Mouse (Mus musculus) megakaryocyte progenitor cell, adult 5-6 weeks (primary cell): ENCODE results near the gene Fyttd1. TPM values are rescaled to one million over a fixed set of nuclear protein-coding genes. Genes with fewer than 3 reads are reported as not detected.
A peak's percentile ranks its signal among the peaks of the same experiment; 100 is the strongest.
"Not testable (repeated sequence)": the region's sequence is repeated elsewhere in the genome, so short reads cannot be mapped to it uniquely, and the experiment has no call there.

ENCODE experiments used
- ATAC-seq: replicated peaks from 2 replicates; pipeline ENCODE4 v1.8.0; 2016; ENCODE audit warnings: mild to moderate bottlenecking, moderate TSS enrichment, inconsistent platforms; ENCODE audit not compliant: poor library complexity
- total RNA-seq, 2 experiments: library from RNA; stranded (forward) in 1 of 2; stranded (reverse) in 1 of 2; fragments of 157-497, 149-512 nt in 1 of 2; fragments of 200-1000 nt in 1 of 2; gene quantifications; 2 replicates each; pipeline versions ENCODE4 v1.2.3 to v1.2.4; 2015 to 2017

Fyttd1 gene
- total RNA-seq (2015) (31.3 and 39.0 TPM in 2 replicates), total RNA-seq (2017) (51.3 and 70.4 TPM in 2 replicates)

DNA sequence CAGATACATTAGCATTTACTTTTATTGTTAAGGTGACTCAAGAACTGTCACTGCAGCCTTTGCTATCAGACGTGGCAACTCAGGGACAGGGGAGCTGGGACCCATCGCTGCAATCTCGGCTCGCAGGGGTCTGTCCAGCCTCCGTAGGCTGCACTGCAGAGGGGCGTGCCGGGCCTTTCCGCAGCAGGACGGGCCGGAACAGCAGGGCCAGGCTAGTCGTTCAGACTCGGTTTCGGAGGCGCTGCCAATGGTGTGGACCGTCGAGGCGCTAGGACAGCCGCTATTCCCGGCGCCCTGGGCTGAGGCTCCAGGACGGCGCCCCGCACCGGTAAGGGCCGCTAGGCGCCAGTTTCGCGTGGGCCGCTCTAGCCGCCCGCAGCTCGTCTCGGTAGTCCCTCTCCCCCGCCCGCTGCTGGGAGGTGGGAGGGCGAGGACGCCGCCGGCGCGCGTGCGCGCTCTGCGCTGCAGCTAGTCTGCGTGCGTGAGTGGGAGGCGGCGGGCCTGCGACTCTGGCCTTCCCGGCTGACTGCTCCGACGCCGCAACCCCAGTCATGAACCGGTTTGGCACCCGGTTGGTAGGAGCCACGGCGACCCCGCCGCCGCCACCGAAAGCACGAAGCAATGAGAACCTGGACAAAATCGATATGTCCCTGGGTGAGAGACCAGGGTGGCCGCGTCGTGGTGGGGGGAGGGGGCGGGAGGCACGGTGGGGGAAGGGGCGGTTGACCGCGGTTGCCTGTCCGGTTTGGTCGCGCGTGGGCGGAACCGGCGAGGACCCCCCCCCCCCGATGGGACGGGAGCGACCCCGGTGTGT lies at the start of gene Fyttd1, which contains the start of gene Rubcn:
Gene Fyttd1 (plus strand): TSS at position 158 of the 814 bp plus-strand sequence.
Gene Rubcn (minus strand): TSS at position 424 of the 814 bp plus-strand sequence.
- peak; percentile 97 for ATAC-seq

DNA sequence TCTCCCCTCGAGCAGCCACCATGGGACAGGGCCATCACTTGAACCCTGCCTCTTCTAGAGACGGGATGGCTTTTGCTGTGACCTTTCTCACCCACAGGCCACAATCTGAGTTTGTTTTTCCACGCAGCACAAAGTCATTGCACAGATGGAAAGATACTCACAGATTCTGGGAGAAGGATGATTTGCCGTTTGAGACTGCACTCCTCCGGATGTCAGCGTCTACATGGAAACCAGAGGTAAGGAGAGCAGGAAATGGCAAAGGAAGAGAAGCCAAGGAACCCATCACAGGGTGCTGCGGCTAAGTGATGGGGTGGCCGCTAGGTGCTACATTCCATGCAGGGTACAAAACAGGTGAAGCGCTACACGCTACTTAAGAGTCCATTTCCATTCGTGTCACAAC lies 48.2 kb upstream of the Fyttd1 start:
- no peak for ATAC-seq

DNA sequence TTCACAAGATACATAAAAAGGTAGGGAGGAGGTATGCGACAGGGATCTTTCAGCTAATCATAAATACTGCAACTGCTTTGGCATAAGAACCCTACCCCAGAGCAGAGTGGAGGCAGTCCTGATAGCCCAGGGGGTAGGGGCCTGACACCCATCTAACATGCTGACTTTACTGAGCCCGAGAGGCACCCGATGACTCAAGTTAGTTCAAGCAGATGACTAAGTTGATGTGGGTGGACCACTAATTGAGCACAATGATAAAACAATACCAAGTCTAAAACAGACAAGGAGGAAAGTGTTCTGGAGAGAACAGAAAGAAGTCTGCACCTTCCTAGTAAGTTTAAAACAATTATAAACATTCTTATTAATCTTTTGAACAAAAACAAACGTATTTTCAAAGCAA lies 45.8 kb upstream of the Fyttd1 start:
- no peak for ATAC-seq

DNA sequence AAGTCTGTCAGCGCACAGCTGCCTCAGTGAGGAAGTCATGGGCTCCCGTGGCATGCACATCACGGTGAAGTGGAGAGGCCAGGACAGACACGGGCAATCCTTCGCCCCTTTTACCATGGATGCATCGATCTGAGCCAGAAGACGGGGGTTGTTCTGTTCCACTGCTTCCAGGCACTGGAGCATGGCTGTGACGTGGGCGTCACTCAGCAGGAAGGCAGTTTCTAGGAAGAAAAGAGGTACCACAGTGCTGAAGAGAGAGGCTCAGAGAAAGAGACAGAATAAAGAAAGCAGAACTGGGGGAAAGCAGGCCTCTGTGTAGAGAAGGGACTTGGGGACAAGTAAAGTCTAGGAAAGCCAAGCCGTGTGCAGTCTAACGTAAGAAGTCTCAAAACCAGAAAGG lies 30.2 kb upstream of the Fyttd1 start:
- no peak for ATAC-seq

DNA sequence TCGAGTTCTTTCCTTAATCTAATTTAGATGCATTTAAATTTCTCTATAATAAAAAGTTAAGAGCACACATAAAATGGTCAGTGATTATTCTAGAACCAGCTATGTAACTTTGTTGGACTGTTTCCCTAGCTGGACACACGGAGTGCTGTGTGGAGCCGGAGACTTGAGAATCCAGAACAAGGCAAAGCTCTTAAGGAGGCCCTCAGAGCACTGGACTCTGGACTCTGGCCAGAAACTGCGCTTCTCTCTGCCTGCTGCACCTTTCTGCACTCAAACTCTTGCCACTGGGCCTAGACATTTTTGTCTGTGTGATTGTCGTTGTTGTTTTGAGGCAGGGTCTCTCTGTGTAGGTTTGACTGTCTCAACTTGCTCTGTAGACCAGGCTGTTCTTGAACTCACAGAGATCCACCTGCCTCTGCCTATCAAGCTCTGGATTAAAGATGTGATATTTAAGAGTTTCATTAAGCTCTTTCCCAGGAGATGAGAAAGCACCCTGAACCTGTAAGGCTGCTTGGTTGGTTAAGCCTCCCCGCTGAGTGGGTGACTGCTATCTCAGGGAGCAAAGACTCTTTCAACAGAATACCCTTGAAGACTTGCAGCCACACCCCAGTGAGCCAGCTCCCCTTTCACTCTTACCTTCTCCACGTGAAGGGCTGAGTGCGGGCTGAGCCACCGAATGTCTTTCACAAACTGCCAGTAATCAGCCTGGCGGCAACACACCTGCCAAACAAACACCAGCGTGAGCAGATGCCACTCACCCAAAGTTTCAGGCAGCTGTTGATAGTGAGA lies 28.1 kb upstream of the Fyttd1 start:
- no peak for ATAC-seq

DNA sequence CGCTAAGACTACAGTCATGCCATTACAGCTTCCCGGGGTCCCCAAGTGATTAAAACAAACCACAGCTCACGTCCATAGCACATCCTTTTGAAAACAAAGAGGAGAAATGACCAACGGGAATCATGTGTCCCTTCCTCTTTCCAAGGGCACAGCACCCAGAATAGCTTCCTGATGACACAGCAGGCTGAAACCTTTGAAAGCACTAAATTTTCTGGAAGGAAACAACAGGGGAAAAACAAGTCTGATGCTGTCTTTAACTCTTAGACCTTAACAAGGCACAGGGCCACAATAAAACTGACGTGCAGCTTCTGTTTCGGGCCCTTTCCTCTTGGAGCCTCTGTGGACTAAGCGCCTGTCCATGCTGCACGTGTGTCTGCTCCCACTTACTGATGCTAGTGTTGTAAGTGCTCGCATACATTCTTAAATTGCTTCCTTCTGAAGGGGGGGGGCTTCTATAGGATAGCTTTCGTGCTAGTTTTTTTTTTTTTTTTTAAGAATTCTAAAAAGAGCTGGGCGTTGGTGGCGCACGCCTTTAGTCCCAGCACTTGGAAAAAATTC lies 23.7 kb upstream of the Fyttd1 start:
- no peak for ATAC-seq

DNA sequence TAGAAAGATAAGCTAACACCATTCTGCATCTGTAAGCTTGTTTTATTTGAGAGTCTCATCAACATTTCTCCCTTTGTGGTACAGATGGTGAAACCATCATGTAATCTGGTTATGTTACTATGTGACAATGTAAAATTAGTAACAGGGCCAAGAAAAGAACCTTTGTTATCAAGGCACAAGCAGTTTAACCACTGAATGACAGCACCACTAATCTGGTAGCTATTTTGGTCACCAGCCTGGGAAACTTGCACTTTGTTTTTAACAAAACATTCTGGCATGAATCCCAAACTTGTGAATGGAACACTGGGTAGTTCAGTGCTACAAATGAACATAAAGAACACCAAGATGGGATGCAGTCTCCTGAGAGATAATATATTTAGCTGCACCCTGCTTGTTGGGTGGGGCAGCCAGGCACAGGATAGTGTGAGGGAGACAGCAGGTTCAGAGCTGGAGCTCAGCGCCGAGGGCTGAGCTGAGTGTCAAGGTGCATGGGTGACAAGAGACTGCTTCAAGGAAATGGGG lies 23.2 kb upstream of the Fyttd1 start:
- ATAC-seq = peak; percentile 75

DNA sequence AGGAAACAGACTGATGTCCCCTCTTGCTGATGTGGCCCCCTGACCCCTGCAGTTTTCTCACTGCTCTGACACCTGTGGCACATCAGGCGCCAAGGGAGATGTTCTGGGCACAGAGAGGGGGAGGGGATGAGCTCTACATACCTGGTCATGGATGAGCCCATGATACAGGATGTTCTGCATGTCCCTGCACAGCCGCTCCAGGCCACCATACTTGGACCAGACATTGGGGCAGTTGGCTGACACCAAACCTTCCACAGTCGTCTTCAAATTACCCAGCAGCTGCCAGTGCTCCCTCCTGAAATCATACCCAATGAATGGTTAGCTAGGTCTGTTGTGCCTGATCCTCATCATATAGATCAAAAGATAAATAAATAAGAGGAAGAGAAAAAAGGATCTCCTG lies 20.5 kb upstream of the Fyttd1 start:
- no peak for ATAC-seq

DNA sequence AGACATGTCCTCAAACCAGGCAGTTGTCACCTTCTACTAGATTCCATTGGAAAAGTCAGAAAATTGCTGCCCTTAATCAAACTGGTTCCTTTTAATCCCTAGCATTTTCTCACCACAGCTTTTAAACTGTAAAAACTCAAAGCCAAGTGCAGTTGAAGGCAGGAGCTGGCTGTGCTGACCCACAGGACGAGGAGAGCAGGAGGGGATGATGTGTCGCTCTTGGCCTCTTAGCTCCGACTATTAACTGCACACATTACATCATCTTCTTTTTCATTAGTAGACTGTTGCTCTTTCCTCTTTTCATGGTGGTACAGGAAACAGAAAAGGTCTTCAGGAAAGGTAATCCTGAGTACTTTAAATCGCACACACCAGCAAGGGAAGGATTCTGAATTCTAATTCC lies 18.9 kb upstream of the Fyttd1 start:
- no peak for ATAC-seq

DNA sequence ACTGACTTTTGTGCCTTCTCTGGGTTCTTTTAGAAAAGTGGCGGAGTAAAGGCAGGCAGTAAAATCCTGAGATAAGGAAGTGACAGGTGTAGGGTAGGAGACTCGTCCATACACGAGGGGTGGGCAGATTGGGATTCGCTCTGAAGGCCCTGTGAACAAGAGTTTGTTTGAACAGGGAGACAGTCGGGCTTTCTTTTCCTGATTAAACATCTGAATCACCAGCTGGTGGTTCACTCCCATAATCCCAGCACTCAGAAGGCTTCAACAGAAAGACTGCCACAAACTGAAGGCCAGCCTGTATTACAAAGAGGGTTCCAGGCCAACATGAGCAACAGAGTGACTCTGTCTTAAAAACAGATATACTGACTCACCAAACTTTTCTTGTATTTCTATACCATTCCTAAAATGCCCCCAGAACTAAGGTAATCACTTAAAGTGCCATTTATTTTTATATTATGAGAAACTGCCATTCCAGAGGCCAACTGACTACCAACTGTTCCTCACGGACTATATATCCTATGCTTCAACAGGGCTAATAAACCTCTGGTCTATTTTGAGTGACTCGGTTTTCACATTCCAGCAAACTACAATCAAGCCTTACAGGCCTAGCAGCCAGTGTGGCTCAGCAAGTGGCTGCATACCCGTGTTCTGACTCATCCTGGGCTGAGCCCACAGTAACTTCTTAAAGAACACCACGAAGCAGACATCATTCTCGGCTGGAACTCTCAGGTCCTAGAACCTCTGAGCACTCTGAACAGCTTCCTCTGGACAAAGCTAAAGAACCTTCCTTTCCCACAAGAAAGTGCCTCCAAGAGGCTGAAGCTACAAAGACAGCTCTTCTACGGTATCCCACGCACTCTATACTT lies 18.3 kb upstream of the Fyttd1 start:
- no peak for ATAC-seq

DNA sequence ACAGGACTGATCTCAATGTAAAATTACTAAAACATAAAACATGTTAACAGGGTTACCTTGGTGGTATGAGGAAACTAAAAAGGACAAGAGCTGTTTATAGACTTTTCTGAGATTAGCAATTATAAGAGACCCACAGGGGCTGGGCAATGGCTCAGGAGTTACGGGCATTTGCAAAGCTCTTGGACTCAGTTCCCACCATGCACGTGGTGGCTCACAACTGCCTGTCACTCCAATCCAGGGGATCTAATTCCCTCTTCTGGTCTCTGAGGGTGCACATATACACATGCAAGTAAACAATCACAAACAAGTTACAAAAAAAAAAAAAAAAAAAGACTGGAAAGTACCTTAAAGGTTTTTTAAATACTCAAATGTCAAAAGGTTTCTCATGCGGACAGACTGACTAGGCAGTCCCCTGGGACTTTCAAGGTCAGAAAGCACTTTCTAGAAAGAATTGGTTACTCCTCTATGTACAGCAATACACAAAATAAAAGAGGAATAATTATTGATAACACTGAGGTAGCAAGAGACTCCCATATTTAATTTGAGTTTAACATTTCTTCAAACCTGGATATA lies 15.4 kb upstream of the Fyttd1 start:
- no peak for ATAC-seq

DNA sequence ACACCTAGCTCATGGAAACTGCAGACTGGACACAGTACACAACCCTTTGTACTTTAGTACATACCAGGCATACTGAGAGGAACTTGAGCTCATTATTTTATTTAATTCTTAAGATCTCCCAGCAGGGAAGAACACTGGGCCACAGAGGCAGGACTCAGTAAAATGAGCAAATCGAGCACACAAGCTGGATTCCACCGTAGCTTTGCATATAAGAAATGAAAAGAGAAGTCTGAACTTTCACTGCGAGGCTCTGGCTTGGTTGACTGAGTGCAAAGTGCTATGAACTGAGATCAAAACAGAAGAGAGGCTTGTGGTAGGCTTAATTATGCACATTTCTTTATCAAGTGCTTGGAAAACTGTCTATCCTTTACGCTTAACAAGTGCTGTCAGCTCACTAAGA lies 11.9 kb upstream of the Fyttd1 start:
- no peak for ATAC-seq

DNA sequence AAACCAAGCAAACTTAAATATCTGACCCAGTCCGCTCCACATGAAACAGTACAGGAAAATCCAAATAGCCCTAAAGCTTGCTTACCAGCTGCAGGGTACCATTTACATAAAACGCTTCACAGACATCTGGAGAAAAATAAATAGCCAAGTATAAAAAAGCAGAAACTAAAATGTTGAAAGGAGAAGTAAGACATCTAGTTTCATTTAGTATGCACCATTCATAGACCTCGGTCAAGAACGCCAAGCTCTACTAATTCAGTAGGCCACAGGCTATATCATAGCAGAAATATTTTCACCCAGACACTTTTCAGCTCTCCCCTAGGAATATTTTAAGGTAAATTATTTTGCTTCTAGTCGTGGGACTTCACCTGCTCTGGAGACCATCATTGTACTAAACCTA lies 10.6 kb upstream of the Fyttd1 start:
- no peak for ATAC-seq

DNA sequence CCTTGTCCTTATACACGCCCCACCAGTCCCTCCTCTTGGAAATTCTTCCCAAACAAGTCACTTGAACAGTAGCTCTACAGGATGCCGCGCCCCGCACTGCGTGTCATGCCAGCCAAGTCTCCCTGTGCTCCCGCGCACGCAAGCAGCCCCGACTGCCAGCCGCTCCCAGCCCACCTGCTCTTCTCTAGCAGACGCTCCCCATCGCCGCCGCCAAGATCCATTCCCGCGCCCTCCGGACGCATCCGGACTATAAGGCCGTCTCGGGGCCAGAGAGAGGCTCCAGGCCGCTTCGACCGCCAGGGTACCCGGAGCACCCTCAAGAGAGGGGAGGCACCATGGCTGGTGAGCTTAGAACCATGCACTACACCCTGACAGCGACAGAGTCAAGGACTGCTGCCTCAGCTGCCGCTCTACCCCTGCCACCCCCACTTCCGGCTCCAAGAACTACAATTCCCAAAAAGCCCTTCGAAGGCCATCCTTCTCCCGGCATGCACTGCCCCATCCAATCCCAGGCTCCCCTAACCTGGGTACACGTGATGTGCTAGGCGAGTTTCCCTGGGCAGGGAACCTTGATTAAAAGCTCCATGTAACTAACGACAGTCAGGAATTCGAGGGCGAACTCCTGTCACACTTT lies 9.3 kb upstream of the Fyttd1 start:
- peak; percentile 99 for ATAC-seq

DNA sequence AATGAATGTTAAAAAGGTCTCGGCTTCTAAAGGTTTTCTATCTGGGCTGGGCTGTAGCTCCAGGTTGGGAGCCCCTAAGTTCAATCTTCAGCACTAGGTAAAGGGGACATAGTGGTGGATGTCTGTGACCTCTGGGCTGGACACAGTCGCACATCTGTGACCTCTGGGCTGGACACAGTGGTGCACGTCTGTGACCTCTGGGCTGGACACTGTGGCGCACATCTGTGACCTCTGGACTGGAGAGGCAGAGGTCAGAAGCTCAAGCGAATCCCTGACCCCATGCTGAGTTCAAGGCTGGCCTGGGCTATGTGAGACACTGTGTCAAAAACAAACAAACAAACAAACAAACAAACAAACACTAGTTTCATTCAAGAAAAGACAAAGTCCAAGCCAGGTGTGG lies 7.1 kb upstream of the Fyttd1 start:
- no peak for ATAC-seq

DNA sequence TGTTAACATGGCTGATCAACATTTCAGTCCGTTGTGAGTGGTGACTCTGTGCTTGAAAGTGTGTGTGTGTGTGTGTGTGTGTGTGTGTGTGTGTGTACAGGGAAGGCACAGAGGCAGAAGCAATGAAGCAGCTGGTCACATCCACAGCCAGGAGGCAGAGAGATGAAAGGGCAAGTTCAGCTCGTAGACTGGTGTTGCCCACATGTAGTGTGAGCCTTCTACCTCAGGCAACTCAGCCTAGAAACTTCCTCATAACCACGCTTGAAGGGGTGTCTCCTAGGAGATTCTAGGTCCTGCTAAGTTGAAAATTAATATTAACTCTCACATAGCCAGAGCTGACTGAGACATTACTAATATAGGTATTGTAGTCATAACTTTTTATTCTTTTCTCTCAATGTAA lies 3.9 kb upstream of the Fyttd1 start:
- no peak for ATAC-seq

DNA sequence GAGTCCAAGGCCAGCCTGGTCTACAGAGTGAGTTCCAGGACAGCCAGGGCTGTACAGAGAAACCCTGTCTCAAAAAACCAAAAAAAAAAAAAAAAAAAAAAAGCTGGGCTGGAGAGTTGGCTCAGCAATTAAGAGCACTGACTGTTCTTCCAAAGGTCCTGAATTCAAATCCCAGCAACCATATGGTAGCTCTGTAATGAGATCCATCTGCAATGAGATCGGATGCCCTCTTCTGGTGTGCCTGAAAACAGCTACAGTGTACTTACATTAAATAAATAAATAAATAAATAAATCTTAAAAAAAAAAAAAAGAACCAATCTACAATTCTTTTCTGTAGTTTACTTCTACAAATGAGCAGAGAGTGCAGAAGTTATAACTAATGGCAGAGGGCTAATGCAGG lies 2.0 kb upstream of the Fyttd1 start:
- ATAC-seq = not testable (repeated sequence)

DNA sequence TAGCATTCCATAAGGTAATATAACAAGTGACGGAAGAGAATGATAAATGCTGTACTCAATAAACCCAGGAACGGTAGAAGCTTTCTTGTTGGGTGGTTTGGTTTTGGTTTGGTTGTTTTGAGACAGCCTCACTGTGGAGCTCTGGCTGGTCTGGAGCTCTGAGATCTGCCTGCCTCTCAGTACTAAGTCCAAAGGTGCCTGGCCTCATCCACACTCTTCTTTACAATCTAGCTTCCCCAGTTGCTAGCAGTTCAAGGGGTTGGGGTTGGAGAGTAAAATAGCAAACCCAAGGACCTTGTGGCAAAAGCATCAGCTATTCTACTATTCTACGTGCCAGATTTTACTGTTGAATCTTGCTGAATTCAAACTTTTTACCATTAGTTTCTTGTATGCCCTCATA lies 1.5 kb upstream of the Fyttd1 start:
- no peak for ATAC-seq

DNA sequence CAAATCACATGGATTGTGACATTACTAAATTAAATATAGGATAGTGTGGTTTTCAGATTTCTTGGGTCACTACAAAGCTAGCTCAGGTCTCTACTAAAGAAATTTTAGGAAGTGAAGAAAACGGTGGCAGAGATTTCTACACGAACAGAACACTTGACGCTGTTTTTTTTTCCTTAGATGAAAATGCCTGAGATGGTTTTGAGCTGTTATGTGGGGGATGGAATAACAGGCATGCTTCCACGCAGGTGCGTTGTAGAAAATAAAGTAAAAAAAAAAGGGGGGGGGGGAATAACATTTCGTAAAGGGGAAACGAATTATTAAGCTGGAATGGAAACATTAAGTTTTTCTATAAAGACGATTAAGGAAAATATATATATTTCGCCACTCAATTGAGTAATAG lies 469 bp upstream of the Fyttd1 start:
- ATAC-seq = no peak

DNA sequence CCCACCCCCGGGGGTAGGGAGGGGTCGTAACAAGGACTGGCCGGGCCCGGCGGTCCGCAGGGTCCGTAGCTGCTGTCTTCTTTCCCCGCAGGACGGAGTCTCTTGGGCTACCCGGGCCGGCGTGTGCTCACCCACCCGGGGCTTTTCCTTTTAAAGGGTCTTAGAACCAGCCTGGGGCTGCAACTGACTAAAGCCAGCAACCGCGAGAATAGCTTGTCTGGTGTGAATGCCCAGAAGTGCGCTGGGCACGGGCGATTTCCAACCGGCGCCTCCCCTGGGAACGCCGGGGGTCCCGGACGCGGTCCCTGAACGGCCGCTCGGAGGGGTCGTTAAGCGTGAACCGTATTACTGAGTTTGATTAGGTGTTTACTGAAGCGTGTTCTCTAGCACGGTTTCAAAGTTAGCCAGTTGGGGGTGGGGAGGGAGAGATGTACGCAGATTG lies 878 bp downstream of the Fyttd1 start:
- ATAC-seq = no peak
